Mouse (Mus musculus): ENCODE results near the gene Noc2l. TPM values are rescaled to one million over a fixed set of nuclear protein-coding genes. Genes with fewer than 3 reads are reported as not detected.

Gene Noc2l
- total RNA-seq, 1 experiment from 2014 or later: 45.4 TPM

Small RNAs within 50 kb of the gene (microRNA-seq; reads per million reads assigned to microRNA genes)
- gene Mir7658: 1.7 to 5.3 reads per million in 2 experiments

Other genes with a start within 250 kb of the Noc2l start
- 6.6 and 9.7 TPM in 2 replicates for gene B3galt6, start 243.4 kb upstream of the Noc2l start, total RNA-seq (2021)
- 248 and 275 TPM in 2 replicates for gene Sdf4, start 243.1 kb upstream of the Noc2l start, total RNA-seq (2021)
- 1.5 TPM in 1 of 2 replicates, not detected in the other for gene Tnfrsf4, start 222.2 kb upstream of the Noc2l start, total RNA-seq (2021)
- gene Tnfrsf18, start 209.8 kb upstream of the Noc2l start, total RNA-seq (2021): not detected in 2 replicates
- 0.61 TPM in 1 of 2 replicates, not detected in the other for gene Ttll10, start 176.6 kb upstream of the Noc2l start, total RNA-seq (2021)
- 13.5 and 16.7 TPM in 2 replicates for gene 9430015G10Rik, start 126.0 kb upstream of the Noc2l start, total RNA-seq (2021)
- 0.18 TPM in 1 of 2 replicates, not detected in the other for gene Rnf223, start 105.5 kb upstream of the Noc2l start, total RNA-seq (2021)
- 33.7 and 46.7 TPM in 2 replicates for gene Agrn, start 38.5 kb upstream of the Noc2l start, total RNA-seq (2021)
- 1.8 and 7.2 TPM in 2 replicates for gene Isg15, start 35.2 kb upstream of the Noc2l start, total RNA-seq (2021)
- gene AW011738, start 32.7 kb upstream of the Noc2l start, total RNA-seq (2021): 3.5 and 3.7 TPM in 2 replicates
- 3.3 and 4.1 TPM in 2 replicates for gene Perm1, start 20.1 kb upstream of the Noc2l start, total RNA-seq (2021)
- gene Plekhn1, start 1.2 kb upstream of the Noc2l start, total RNA-seq (2021): 24.1 and 29.6 TPM in 2 replicates
- 1.2 and 1.7 TPM in 2 replicates for gene Samd11, start 19.6 kb downstream of the Noc2l start, total RNA-seq (2021)
- not detected in 2 replicates for gene Vmn2r-ps159, start 95.1 kb downstream of the Noc2l start, total RNA-seq (2021)